In the genomic region with DNA sequence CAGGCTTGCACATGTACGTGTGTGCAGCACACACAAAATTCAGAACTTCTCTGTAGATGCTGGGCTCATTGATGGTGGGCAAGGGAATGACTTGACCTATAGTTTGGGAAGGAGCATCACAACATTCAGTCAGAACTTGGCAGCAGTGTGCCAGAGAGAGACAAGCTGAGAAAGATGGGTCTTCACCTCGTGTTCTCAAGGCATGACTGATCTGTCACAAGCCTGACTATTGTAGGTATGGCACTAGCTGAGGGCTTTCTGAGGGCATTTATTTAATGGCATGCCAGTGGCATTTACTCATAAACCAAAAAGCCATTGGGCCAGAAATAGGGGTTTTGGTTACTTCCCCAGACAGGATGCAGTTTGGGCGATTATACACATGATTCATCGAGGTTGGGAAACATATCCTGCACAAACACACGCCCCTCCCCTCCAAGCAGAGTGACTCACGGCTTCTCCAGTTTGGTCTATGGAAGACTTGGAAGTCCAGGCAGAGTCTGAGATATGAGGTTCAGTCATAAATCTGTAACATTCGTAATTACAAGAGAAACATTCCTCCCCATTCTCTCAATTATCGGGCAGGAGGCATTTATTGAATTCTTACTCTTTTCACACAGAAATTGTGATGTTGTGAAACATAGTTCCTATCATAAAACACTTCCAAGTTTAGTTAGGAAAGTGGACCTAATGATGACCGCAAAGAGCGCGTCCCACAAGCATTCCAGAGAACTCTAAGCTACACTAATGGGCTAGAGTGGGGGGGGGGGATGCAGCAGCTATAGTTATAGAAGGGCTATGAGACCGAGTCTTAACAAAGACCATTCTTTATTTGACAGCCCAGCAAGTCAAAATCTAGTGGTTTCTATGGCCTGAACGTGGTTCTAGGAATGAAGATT, we compare ENCODE assay signal across 9 mouse cellular contexts.
A peak's percentile ranks its signal among the peaks of the same experiment; 100 is the strongest.
DNase-seq lines count a peak whose midpoint lies in the region; ATAC-seq and TF ChIP-seq lines count a peak whose summit lies in the region.
"Had no signal": no experiment of that assay in that cellular context is flagged by ENCODE, and none has a peak within 500 bp of the region (broad histone marks: within the 10 kb centered on the region; RNA-seq: fewer than 3 reads in every experiment).

No protein-coding gene starts in this region.

- TF ChIP-seq CTCF in gastrocnemius, adult 2 months (IDR thresholded peaks at IDR 0.05) = no peak

- H3K36me3 ChIP-seq in forebrain, embryonic 13.5 days (ENCODE audit: poor library complexity, severe bottlenecking) = peaks cover 5% of the 10 kb centered on the region; the same call in 1 of the 2 replicates

- H3K9ac ChIP-seq in forebrain, embryonic 13.5 days = no peak overlapping the region

- intact Hi-C loops in gastrocnemius, adult 2 months (cut with DNase I) = loop anchor here (5.0 kb wide), 1 partner anchor 242 kb away; no protein-coding TSS in a partner anchor
- intact Hi-C loops in gastrocnemius, postnatal 14 days (cut with DNase I; ENCODE audit: low total_unique reads) = loop anchor here (10.0 kb wide), 1 partner anchor 95 kb away; no protein-coding TSS in a partner anchor

- peak overlapping the region; percentile 83 for H3K27ac ChIP-seq in gastrocnemius, adult 2 months
- no peak overlapping the region for H3K27ac ChIP-seq in forebrain, embryonic 13.5 days

- H3K4me3 ChIP-seq in gastrocnemius, adult 2 months = no peak overlapping the region
- H3K4me3 ChIP-seq in forebrain, embryonic 13.5 days = no peak overlapping the region

- no peak overlapping the region for H3K4me2 ChIP-seq in forebrain, embryonic 13.5 days

- peak; percentile 51 for DNase-seq in gastrocnemius, adult 2 months
- no peak for DNase-seq in gastrocnemius, postnatal 14 days
- peak; percentile 4 to 6 for DNase-seq in monocyte, adult 2 months (ENCODE audit: low read depth in 1 of 2, low spot score in 2 of 2)
- DNase-seq in brain, adult 2 months (ENCODE audit: low read depth, low spot score) = peak; percentile 62
- no peak for DNase-seq in layer of hippocampus, adult 11-12 months (ENCODE audit: low spot score)
- DNase-seq: thymus, postnatal 36 days had no signal

- H3K9me3 ChIP-seq in forebrain, embryonic 13.5 days (replicated peaks) = no peaks in the 10 kb centered on the region

- H3K27me3 ChIP-seq in forebrain, embryonic 13.5 days = no peaks in the 10 kb centered on the region

- H3K4me1 ChIP-seq in forebrain, embryonic 13.5 days = peaks cover 20% of the 10 kb centered on the region

- ATAC-seq in monocyte, adult 5-6 weeks (replicated peaks; ENCODE audit: insufficient number of reproducible peaks, low FRiP score, low TSS enrichment, poor library complexity, severe bottlenecking) = no peak
- ATAC-seq in megakaryocyte, adult 5-6 weeks (ENCODE audit: poor library complexity, severe bottlenecking) = peak; percentile 43
- no peak for ATAC-seq in forebrain, embryonic 13.5 days

- WGBS in forebrain, embryonic 13.5 days = 88% methylated on average over 13 of the region's 13 CpGs

Comparison
In these comparisons a context has a peak if more than half of its experiments do, and no peak if none do; other contexts are left out.
1. DNase-seq: peak in gastrocnemius, adult 2 months (single experiment), monocyte, adult 2 months (2 of 2) and brain, adult 2 months (single experiment); none in gastrocnemius, postnatal 14 days (single experiment) and layer of hippocampus, adult 11-12 months (single experiment).